In genomic region chr3:154596934-154597554, GRCm38 (mm10) we compare ENCODE assay signal across 8 mouse cellular contexts. TPM values are rescaled to one million over a fixed set of nuclear protein-coding genes. Genes with fewer than 3 reads are reported as not detected.
DNase-seq lines count a peak whose midpoint lies in the region; ATAC-seq lines count a peak whose summit lies in the region.

Gene Tyw3, minus strand, starts transcription at chr3:154597104.

- intact Hi-C loops in gastrocnemius, postnatal 14 days (cut with DNase I; ENCODE audit: low total_unique reads), result no loop called here
- intact Hi-C loops in left cerebral cortex, postnatal 10 days (cut with DNase I), result no loop called here

- ATAC-seq in inflammation-experienced regulatory T-cells, adult 6 months, result peak; percentile 81
- peak; percentile 92 for ATAC-seq in megakaryocyte-erythroid progenitor cell, adult 5-6 weeks (replicated peaks; ENCODE audit: low FRiP score, low TSS enrichment, poor library complexity, severe bottlenecking)

- DNase-seq in adrenal gland, adult (ENCODE audit: inconsistent age in 2 of 2, low spot score in 1 of 2), result peak; percentile 97 to 99
- DNase-seq in embryo, embryonic 10.5 days (ENCODE audit: low spot score), result peak; percentile 97
- DNase-seq in gastrocnemius, postnatal 14 days, result peak; percentile 97
- peak; percentile 96 to 98 for DNase-seq in left cerebral cortex, postnatal 10 days (ENCODE audit: extremely low spot score in 1 of 2, low spot score in 2 of 2)
- DNase-seq in right cerebral cortex, postnatal 25 days, result peak; percentile 97
- DNase-seq in urinary bladder, postnatal 4 days (ENCODE audit: low spot score in 2 of 2), result peak; percentile 96 to 99

RNA-seq across cellular contexts. Expression of gene Tyw3, which starts in this region (rescaled TPM):
- 1 to 10 TPM; 1.4 to 2.5 TPM for total RNA-seq in gastrocnemius, postnatal 14 days (2021)
- polyA plus RNA-seq in inflammation-experienced regulatory T-cells, adult 6 months (2017; shearing (Covaris generic)), result 1 to 10 TPM; 7.1 to 9.7 (median 7.6) TPM
- total RNA-seq in left cerebral cortex, postnatal 10 days (2021), result 10 to 100 TPM; 11.2 to 12.6 TPM
- 11.6 and 11.9 TPM in 2 replicates for total RNA-seq in megakaryocyte-erythroid progenitor cell, adult 5-6 weeks (2014; fragmentation: Nextera tagmentation)
- 2.7 and 6.7 TPM in 2 replicates for total RNA-seq in megakaryocyte-erythroid progenitor cell, adult 5-6 weeks (2017)

Comparison
In these comparisons a context has a peak if more than half of its experiments do, and no peak if none do; other contexts are left out.
1. Peak in every context shown above with its lines: DNase-seq and ATAC-seq.